Mouse (Mus musculus) midbrain, embryonic 12.5 days (tissue): Measurements from ENCODE around the gene Abi3. TPM values are rescaled to one million over a fixed set of nuclear protein-coding genes. Genes with fewer than 3 reads are reported as not detected.

ENCODE experiments used
- ATAC-seq: fragments of 200-750 bp; cut with Nextera tagmentation; 2 replicates; pipeline ENCODE4 v1.8.0; 2017; ENCODE audit warnings: low read depth, moderate TSS enrichment, moderate library complexity; ENCODE audit not compliant: low FRiP score
- H3K27ac ChIP-seq: fragments of 300-500 bp; sonication (generic); replicated peaks from 2 replicates; pipeline ENCODE4 v1.5.1; 2016; ENCODE audit warnings: mild to moderate bottlenecking
- H3K27me3 ChIP-seq: fragments of 300-500 bp; sonication (generic); 2 replicates; pipeline ENCODE4 v1.6.1; 2016; ENCODE audit warnings: mild to moderate bottlenecking
- H3K36me3 ChIP-seq: fragments of 300-500 bp; sonication (generic); 2 replicates; pipeline ENCODE4 v1.6.1; 2016
- H3K4me1 ChIP-seq: fragments of 300-500 bp; sonication (generic); 2 replicates; pipeline ENCODE4 v1.6.1; 2016
- H3K4me2 ChIP-seq: fragments of 300-500 bp; sonication (generic); replicated peaks from 2 replicates; pipeline ENCODE4 v1.6.1; 2016; ENCODE audit warnings: mild to moderate bottlenecking, moderate library complexity
- H3K4me3 ChIP-seq: fragments of 300-500 bp; sonication (generic); 2 replicates; pipeline ENCODE4 v1.5.1; 2016; ENCODE audit warnings: mild to moderate bottlenecking
- H3K9ac ChIP-seq: fragments of 300-500 bp; sonication (generic); replicated peaks from 2 replicates; pipeline ENCODE4 v1.6.1; 2016; ENCODE audit warnings: mild to moderate bottlenecking, moderate library complexity
- H3K9me3 ChIP-seq: fragments of 300-500 bp; sonication (generic); 2 replicates; pipeline ENCODE4 v1.6.1; 2016; ENCODE audit warnings: mild to moderate bottlenecking
- WGBS: fragments of 180-500 bp; shearing (Covaris S2); methylation state at CpG from one replicate; pipeline ENCODE4 v1.1.7; 2016; 5-methylcytosine and 5-hydroxymethylcytosine counted together
- polyA plus RNA-seq: library from polyadenylated mRNA; unstranded; fragments of >200 nt; fragmentation: Nextera tagmentation; extraction: Ambion mirVana; gene quantifications from 2 replicates; pipeline ENCODE4 v1.2.1, GENCODE M21; 2016

Abi3 gene
- polyA plus RNA-seq, 1 experiment from 2014 or later, result 1.8 TPM

DNA sequence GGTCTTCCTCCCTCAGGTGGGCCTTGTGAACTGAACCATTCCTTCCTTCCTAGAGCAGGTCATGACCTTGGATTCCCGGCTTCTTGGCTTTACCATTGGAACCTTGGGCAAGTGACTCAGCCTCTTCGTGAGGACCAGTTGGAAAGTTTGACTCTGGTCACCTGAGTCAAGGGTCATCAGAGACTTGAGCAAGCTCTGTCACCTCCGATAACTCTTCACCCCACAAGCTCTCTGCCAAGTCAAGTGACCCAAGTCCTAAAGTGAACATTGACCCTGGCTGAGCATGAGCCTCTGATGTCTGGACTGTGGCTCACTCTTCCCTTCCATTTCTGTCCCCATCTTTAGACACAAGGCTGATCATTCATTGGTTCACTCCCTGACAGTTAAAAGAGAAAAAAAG lies 20.8 kb downstream of the Abi3 start:
- WGBS, result 86% methylated on average over 3 of the region's 3 CpGs
- Histone ChIP-seq H3K9ac (no peak overlapping the region), H3K4me2 (no peak overlapping the region), H3K27ac (no peak overlapping the region), H3K4me3 (no peak overlapping the region), H3K27me3 (peaks cover 46% of the 10 kb centered on the region), H3K4me1 (peaks cover 14% of the 10 kb centered on the region), H3K9me3 (no peaks in the 10 kb centered on the region), H3K36me3 (no peaks in the 10 kb centered on the region)
- no peak for ATAC-seq

DNA sequence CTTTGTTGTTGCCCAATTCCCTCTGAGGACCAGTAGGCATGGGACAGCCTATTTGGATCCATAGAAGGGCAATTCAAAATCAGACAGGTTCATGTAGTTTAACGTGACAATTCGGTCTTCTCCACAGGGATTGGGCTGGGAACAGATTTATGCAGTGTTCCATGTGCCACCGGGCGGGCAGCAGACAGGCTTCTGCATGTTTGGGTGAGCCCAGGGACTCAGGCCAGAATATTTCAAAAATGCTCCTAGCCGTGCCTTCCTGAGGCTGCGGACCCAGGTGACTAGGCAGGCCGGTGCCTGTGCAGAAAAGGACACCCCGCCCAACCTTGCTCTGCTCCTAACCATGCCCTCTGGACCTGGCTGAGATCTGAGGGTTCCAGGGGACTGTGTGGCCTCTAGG lies 23.1 kb downstream of the Abi3 start:
- no peaks in the 10 kb centered on the region for H3K36me3 ChIP-seq
- peaks cover 26% of the 10 kb centered on the region for H3K27me3 ChIP-seq
- no peaks in the 10 kb centered on the region for H3K9me3 ChIP-seq
- H3K4me2 ChIP-seq, result no peak overlapping the region
- 89% methylated on average over 8 of the region's 8 CpGs for WGBS
- no peak for ATAC-seq
- no peak overlapping the region for H3K27ac ChIP-seq
- H3K9ac ChIP-seq, result no peak overlapping the region
- H3K4me1 ChIP-seq, result peaks cover 5% of the 10 kb centered on the region; the same call in 1 of the 2 replicates
- no peak overlapping the region for H3K4me3 ChIP-seq

GRCm38 (mm10) chr11:95815412-95815811 lies 26.9 kb downstream of the Abi3 start:
- Histone ChIP-seq H3K4me2 (no peak overlapping the region), H3K9me3 (no peaks in the 10 kb centered on the region), H3K4me3 (no peak overlapping the region), H3K4me1 (no peaks in the 10 kb centered on the region), H3K27me3 (no peaks in the 10 kb centered on the region), H3K9ac (no peak overlapping the region), H3K36me3 (no peaks in the 10 kb centered on the region), H3K27ac (no peak overlapping the region)
- WGBS, result 84% methylated on average over 9 of the region's 9 CpGs
- no peak for ATAC-seq

- 79% methylated on average over 5 of the region's 5 CpGs for WGBS
- ATAC-seq, result no peak
- Histone ChIP-seq H3K4me3 (no peak overlapping the region), H3K9ac (no peak overlapping the region), H3K4me1 (peaks cover 4% of the 10 kb centered on the region; the same call in 1 of the 2 replicates), H3K27ac (no peak overlapping the region), H3K36me3 (no peaks in the 10 kb centered on the region), H3K4me2 (no peak overlapping the region), H3K27me3 (no peaks in the 10 kb centered on the region), H3K9me3 (no peaks in the 10 kb centered on the region)
These were observed 27.4 kb downstream of the Abi3 start for GRCm38 (mm10) chr11:95814857-95815256.

DNA sequence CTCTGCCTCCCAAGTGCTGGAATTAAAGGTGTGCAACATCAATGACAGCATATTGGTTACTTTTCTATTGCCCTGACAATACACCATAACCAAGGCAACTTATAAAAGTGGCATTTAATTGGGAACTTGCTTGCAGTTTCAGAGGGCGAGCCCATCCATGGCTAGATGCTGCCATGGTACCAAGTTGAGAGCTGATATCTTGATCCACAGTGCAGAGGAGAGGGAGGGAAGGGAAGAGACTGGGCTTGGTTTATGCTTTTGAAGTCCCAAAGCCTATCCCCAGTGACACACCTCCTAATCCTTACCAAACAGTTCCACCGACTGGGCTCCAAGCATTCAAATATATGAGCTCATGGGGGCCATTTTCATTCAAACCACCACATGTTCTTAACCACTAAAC lies 28.2 kb downstream of the Abi3 start:
- no peaks in the 10 kb centered on the region for H3K27me3 ChIP-seq
- 90% methylated on average over 2 of the region's 2 CpGs for WGBS
- no peak overlapping the region for H3K4me3 ChIP-seq
- peaks cover 8% of the 10 kb centered on the region; the same call in 1 of the 2 replicates for H3K4me1 ChIP-seq
- H3K9me3 ChIP-seq, result no peaks in the 10 kb centered on the region
- no peak overlapping the region for H3K4me2 ChIP-seq
- H3K27ac ChIP-seq, result no peak overlapping the region
- H3K36me3 ChIP-seq, result no peaks in the 10 kb centered on the region
- no peak overlapping the region for H3K9ac ChIP-seq
- no peak for ATAC-seq

- Histone ChIP-seq H3K36me3 (no peaks in the 10 kb centered on the region), H3K9ac (no peak overlapping the region), H3K9me3 (0 out of 2 replicates have a peak, but pooled peaks cover 6% of the 10 kb centered on the region), H3K4me1 (peaks cover 8% of the 10 kb centered on the region; the same call in 1 of the 2 replicates), H3K27me3 (no peaks in the 10 kb centered on the region), H3K27ac (no peak overlapping the region), H3K4me2 (no peak overlapping the region), H3K4me3 (no peak overlapping the region)
- ATAC-seq, result no peak
- WGBS, result 68% methylated on average over 4 of the region's 4 CpGs
These were observed 30.1 kb downstream of the Abi3 start for GRCm38 (mm10) chr11:95812224-95812623.

DNA sequence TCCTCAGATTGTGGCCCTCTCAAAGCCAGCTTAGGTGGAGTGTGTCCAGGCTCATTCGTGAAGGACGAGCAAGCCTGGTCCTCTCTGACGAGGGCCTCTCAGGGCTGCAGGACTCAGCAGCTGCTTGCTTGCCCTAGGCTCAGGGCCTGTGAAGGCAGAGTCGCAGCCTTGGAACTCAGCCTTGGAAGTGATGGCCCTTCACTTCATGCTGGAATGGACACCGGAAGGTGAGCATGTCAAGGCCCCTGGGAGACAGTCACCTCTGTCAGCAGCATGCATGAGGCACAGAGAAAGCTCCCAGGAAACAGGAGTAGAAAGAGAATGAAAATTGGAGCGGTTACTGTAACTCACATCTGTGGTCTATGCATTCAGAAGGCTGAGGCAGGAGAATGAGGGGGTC lies 30.5 kb downstream of the Abi3 start:
- no peak for ATAC-seq
- H3K36me3 ChIP-seq, result no peaks in the 10 kb centered on the region
- 85% methylated on average over 6 of the region's 6 CpGs for WGBS
- no peak overlapping the region for H3K27ac ChIP-seq
- H3K4me3 ChIP-seq, result no peak overlapping the region
- H3K27me3 ChIP-seq, result no peaks in the 10 kb centered on the region
- 0 out of 2 replicates have a peak, but pooled peaks cover 6% of the 10 kb centered on the region for H3K9me3 ChIP-seq
- H3K4me1 ChIP-seq, result peaks cover 8% of the 10 kb centered on the region; the same call in 1 of the 2 replicates
- no peak overlapping the region for H3K9ac ChIP-seq
- H3K4me2 ChIP-seq, result no peak overlapping the region

- Histone ChIP-seq H3K4me2 (no peak overlapping the region), H3K9ac (no peak overlapping the region), H3K4me3 (no peak overlapping the region), H3K36me3 (no peaks in the 10 kb centered on the region), H3K27me3 (no peaks in the 10 kb centered on the region), H3K9me3 (0 out of 2 replicates have a peak, but pooled peaks cover 6% of the 10 kb centered on the region), H3K4me1 (peaks cover 8% of the 10 kb centered on the region; the same call in 1 of the 2 replicates), H3K27ac (no peak overlapping the region)
- ATAC-seq, result no peak
- WGBS, result 62% methylated on average over 7 of the region's 7 CpGs
These were observed 31.4 kb downstream of the Abi3 start for GRCm38 (mm10) chr11:95810828-95811227.

DNA sequence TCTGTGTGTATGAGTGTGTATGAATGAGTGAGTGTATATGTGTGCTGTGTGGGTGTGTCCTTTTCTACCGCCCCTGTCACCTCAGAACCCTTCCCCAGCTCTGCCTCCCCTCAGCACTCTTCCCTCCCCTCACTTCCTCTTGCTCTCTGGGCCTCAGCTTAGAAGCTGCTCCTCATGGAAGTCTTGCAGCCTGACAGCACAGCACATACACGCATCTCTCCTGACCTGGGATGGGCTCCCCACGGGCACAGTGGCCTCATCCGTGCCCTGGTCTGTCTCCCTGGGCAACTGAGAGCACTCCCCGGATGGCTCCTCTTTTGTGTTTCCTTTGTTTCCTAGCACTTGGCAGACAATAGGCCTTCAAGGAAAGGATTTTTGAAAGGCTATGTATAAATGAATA lies 32.7 kb downstream of the Abi3 start:
- H3K4me1 ChIP-seq, result peaks cover 8% of the 10 kb centered on the region; the same call in 1 of the 2 replicates
- no peak overlapping the region for H3K9ac ChIP-seq
- no peaks in the 10 kb centered on the region for H3K27me3 ChIP-seq
- ATAC-seq, result no peak
- 0 out of 2 replicates have a peak, but pooled peaks cover 6% of the 10 kb centered on the region for H3K9me3 ChIP-seq
- no peak overlapping the region for H3K4me3 ChIP-seq
- H3K27ac ChIP-seq, result no peak overlapping the region
- 6% methylated on average over 5 of the region's 5 CpGs for WGBS
- H3K4me2 ChIP-seq, result no peak overlapping the region
- H3K36me3 ChIP-seq, result no peaks in the 10 kb centered on the region

- H3K27ac ChIP-seq, result no peak overlapping the region
- peaks cover 8% of the 10 kb centered on the region; the same call in 1 of the 2 replicates for H3K4me1 ChIP-seq
- no peaks in the 10 kb centered on the region for H3K27me3 ChIP-seq
- H3K9me3 ChIP-seq, result 0 out of 2 replicates have a peak, but pooled peaks cover 6% of the 10 kb centered on the region
- H3K4me3 ChIP-seq, result no peak overlapping the region
- no peak for ATAC-seq
- no peak overlapping the region for H3K4me2 ChIP-seq
- no peaks in the 10 kb centered on the region for H3K36me3 ChIP-seq
- WGBS, result 75% methylated on average over 5 of the region's 5 CpGs
- H3K9ac ChIP-seq, result no peak overlapping the region
These were observed 33.7 kb downstream of the Abi3 start for GRCm38 (mm10) chr11:95808448-95809011.

- Histone ChIP-seq H3K4me2 (no peak overlapping the region), H3K36me3 (no peaks in the 10 kb centered on the region), H3K27ac (no peak overlapping the region), H3K9ac (no peak overlapping the region), H3K27me3 (no peaks in the 10 kb centered on the region), H3K9me3 (0 out of 2 replicates have a peak, but pooled peaks cover 6% of the 10 kb centered on the region), H3K4me1 (peaks cover 8% of the 10 kb centered on the region; the same call in 1 of the 2 replicates), H3K4me3 (no peak overlapping the region)
- WGBS, result 85% methylated on average over 5 of the region's 5 CpGs
- no peak for ATAC-seq
These were observed 34.4 kb downstream of the Abi3 start for GRCm38 (mm10) chr11:95807884-95808283.

DNA sequence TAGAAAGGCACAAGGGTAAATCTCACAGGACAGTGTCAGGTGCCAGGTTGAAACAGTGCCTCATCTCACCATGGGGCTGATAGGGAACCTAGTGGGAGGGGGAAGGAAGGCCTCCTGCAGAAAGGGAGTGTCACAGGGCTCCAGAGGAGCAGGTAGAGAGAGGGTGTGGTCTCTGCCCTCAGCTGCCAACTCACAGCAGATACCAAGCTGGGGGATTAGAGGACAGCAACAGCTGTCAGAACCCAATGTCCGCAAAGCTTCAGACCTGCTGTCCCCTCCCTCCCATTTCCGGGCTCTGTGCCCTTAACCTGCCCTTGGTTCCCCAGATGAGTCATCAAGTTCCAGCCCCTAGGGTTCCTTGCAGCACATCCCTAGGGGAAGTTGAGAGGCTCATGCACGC lies 36.7 kb downstream of the Abi3 start:
- Histone ChIP-seq H3K9ac (no peak overlapping the region), H3K4me2 (no peak overlapping the region), H3K36me3 (no peaks in the 10 kb centered on the region), H3K27me3 (no peaks in the 10 kb centered on the region), H3K9me3 (0 out of 2 replicates have a peak, but pooled peaks cover 6% of the 10 kb centered on the region), H3K4me3 (no peak overlapping the region), H3K4me1 (peaks cover 8% of the 10 kb centered on the region; the same call in 1 of the 2 replicates), H3K27ac (no peak overlapping the region)
- no peak for ATAC-seq
- WGBS, result 46% methylated on average over 3 of the region's 3 CpGs
